Mouse (Mus musculus) hindbrain, embryonic 11.5 days (tissue): ENCODE data around the gene Atat1. TPM values are rescaled to one million over a fixed set of nuclear protein-coding genes. Genes with fewer than 3 reads are reported as not detected.

ENCODE experiments used
- ATAC-seq: fragments of 200-750 bp; cut with Nextera tagmentation; 2 replicates; pipeline ENCODE4 v1.8.0; 2017; ENCODE audit warnings: mild to moderate bottlenecking, moderate TSS enrichment, moderate library complexity; ENCODE audit not compliant: low FRiP score
- DNase-seq: peaks from one replicate; pipeline ENCODE4 v3.0.0-alpha.2; 2015; ENCODE audit warnings: low spot score
- H3K27ac ChIP-seq: fragments of 300-500 bp; sonication (generic); 2 replicates; pipeline ENCODE4 v1.5.1; 2014; ENCODE audit warnings: mild to moderate bottlenecking, low read depth, low read length
- H3K27me3 ChIP-seq: fragments of 300-500 bp; sonication (generic); 2 replicates; pipeline ENCODE4 v1.6.1; 2014; ENCODE audit warnings: mild to moderate bottlenecking, low read length, moderate library complexity, mixed read lengths; ENCODE audit not compliant: control insufficient read depth, insufficient read depth
- H3K36me3 ChIP-seq: fragments of 300-500 bp; sonication (generic); 2 replicates; pipeline ENCODE4 v1.6.1; 2014; ENCODE audit warnings: mild to moderate bottlenecking, low read length, moderate library complexity, mixed read lengths; ENCODE audit not compliant: control insufficient read depth, insufficient read depth
- H3K4me1 ChIP-seq: fragments of 300-500 bp; sonication (generic); replicated peaks from 2 replicates; pipeline ENCODE4 v1.6.1; 2014; ENCODE audit warnings: low read length, mixed read lengths; ENCODE audit not compliant: control insufficient read depth, insufficient read depth
- H3K4me2 ChIP-seq: fragments of 300-500 bp; sonication (generic); replicated peaks from 2 replicates; pipeline ENCODE4 v1.6.1; 2014; ENCODE audit warnings: mild to moderate bottlenecking, low read depth, low read length
- H3K4me3 ChIP-seq: fragments of 300-500 bp; sonication (generic); 2 replicates; pipeline ENCODE4 v1.5.1; 2014; ENCODE audit warnings: low read depth, low read length
- H3K9ac ChIP-seq: fragments of 300-500 bp; sonication (generic); 2 replicates; pipeline ENCODE4 v1.6.1; 2014; ENCODE audit warnings: low read depth, low read length
- H3K9me3 ChIP-seq: fragments of 300-500 bp; sonication (generic); 2 replicates; pipeline ENCODE4 v1.6.1; 2016; ENCODE audit warnings: low read length; ENCODE audit not compliant: control insufficient read depth
- WGBS: fragments of 180-500 bp; shearing (Covaris S2); extraction: QIAGEN DNeasy Blood & Tissue Kit; methylation state at CpG from one replicate; pipeline ENCODE4 v1.1.7; 2014; 5-methylcytosine and 5-hydroxymethylcytosine counted together
- polyA plus RNA-seq: library from polyadenylated mRNA; unstranded; fragments of >200 nt; fragmentation: Nextera tagmentation; extraction: Ambion mirVana; gene quantifications from 2 replicates; pipeline ENCODE4 v1.2.1, GENCODE M21; 2014

Atat1 gene
- polyA plus RNA-seq, 1 experiment from 2014 or later: 243 TPM

DNA sequence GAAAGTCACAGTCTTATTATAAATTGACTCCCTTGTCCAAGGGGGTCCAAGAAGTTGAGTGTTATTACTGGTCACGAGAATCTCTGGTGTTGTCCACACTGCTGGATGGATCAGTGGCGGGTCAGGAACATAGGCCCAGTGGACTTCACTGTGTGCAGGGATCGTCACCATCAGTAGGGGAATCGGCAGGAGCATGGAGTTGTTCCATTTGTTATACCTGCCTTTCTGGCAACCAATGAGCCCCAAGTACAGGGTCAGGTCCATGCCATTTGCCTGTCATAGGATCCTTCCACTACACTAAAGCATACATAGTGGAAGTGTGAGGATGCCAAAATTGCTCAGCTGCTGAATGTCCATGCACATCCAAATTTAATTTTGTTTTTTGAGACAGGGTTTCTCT lies 22.7 kb upstream of the Atat1 start:
- Histone ChIP-seq H3K36me3 (peaks cover 17% of the 10 kb centered on the region), H3K27ac (no peak overlapping the region), H3K4me2 (no peak overlapping the region), H3K4me1 (no peaks in the 10 kb centered on the region), H3K4me3 (no peak overlapping the region), H3K9me3 (no peaks in the 10 kb centered on the region), H3K27me3 (no peaks in the 10 kb centered on the region), H3K9ac (no peak overlapping the region)
- 92% methylated on average over 4 of the region's 4 CpGs for WGBS
- DNase-seq (no peak), ATAC-seq (no peak)

DNA sequence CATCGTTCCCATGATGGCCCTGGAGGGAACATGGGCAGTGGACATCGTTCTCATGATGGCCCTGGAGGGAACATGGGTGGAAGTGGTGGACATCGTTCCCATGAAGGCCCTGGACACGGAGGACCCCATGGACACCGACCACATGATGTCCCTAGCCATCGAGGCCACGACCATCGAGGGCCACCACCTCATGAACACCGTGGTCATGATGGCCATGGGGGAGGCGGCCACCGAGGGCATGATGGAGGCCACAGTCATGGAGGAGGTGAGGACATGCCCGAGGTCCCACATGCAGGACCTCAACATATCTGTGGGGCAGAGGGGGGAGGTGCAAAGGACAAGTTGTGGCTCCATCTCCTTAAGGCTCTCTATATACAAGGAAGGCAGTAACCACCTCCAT lies 20.8 kb upstream of the Atat1 start:
- H3K4me2 ChIP-seq: no peak overlapping the region
- ATAC-seq: no peak
- 95% methylated on average over 12 of the region's 12 CpGs for WGBS

DNA sequence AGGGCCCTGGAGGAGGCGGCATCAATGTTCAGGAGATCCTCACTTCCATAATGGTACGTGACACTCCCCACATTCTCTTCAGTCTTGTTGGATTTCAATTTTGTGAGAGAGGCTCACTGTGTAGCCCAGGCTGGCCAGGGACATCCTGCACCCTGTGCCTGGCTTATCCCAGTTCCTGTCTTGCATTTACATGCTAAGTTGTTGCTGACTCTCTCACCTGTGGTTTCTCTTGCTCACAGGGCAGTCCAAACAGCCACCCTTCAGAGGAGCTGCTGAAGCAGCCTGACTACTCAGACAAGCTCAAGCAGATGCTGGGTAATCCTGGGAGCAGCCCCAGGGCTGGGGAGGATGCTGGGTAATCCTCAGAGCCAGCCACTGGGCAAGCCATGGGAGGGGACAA lies 19.7 kb upstream of the Atat1 start:
- H3K27ac ChIP-seq: no peak overlapping the region
- no peaks in the 10 kb centered on the region for H3K9me3 ChIP-seq
- H3K36me3 ChIP-seq: peaks cover 27% of the 10 kb centered on the region

More for the DNA sequence above, 20.8 kb upstream of the Atat1 start:
- Histone ChIP-seq H3K27me3 (no peaks in the 10 kb centered on the region), H3K4me3 (no peak overlapping the region), H3K36me3 (peaks cover 23% of the 10 kb centered on the region), H3K9me3 (no peaks in the 10 kb centered on the region), H3K4me1 (no peaks in the 10 kb centered on the region), H3K9ac (no peak overlapping the region), H3K27ac (no peak overlapping the region)
- DNase-seq: no peak

DNA sequence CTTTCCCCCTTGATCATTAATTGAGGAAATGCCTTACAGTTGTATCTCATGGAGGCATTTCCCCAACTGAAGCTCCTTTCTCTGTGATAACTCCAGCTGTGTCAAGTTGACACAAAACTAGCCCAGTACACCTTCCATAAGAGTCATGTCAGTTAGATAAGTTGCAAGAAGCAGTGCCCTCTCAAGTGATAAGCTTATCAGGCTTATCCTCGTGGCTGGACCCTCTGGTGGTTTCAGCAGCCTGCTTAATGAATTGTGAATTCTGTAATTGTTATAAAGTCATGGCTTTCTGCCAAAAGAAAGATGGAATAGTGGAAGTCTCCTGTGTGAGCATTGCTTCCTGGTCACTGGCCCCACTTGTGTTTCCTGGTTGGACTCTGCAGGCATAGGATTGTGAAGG lies 17.6 kb upstream of the Atat1 start:
- peaks cover 27% of the 10 kb centered on the region for H3K36me3 ChIP-seq
- no peak for ATAC-seq
- no peak overlapping the region for H3K4me3 ChIP-seq

More for the DNA sequence above, 19.7 kb upstream of the Atat1 start:
- Histone ChIP-seq H3K9ac (no peak overlapping the region), H3K4me1 (no peaks in the 10 kb centered on the region), H3K4me3 (no peak overlapping the region), H3K4me2 (no peak overlapping the region), H3K27me3 (no peaks in the 10 kb centered on the region)
- DNase-seq (no peak), ATAC-seq (no peak)
- WGBS: 91% methylated on average over 2 of the region's 2 CpGs

DNA sequence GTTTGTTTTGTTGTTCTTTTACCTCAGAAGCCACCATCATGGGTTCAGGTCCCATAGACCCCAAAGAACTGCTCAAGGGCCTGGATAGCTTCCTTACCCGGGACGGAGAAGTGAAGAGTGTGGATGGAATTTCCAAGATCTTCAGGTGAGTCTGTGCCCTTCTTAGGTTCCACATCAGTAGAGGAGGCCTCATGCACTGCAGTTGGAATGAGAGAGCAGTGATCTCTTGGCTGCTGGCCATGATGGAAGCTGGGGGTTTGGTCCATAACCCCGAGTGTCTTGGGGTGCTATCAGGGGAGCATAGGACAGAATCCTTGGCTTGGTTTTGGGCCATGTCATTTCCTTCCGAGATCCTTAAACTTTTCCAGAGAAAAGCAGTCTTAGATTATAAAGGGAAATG lies 13.4 kb upstream of the Atat1 start:
- Histone ChIP-seq H3K4me1 (peaks cover 4% of the 10 kb centered on the region), H3K9me3 (no peaks in the 10 kb centered on the region), H3K36me3 (peaks cover 16% of the 10 kb centered on the region), H3K4me3 (no peak overlapping the region), H3K27me3 (no peaks in the 10 kb centered on the region), H3K27ac (no peak overlapping the region), H3K4me2 (no peak overlapping the region), H3K9ac (no peak overlapping the region)
- ATAC-seq (no peak), DNase-seq (no peak)
- 93% methylated on average over 4 of the region's 4 CpGs for WGBS

More for the DNA sequence above, 17.6 kb upstream of the Atat1 start:
- Histone ChIP-seq H3K9ac (no peak overlapping the region), H3K27ac (no peak overlapping the region), H3K4me1 (no peaks in the 10 kb centered on the region), H3K4me2 (no peak overlapping the region), H3K27me3 (no peaks in the 10 kb centered on the region), H3K9me3 (no peaks in the 10 kb centered on the region)
- no peak for DNase-seq
- 87% methylated on average over 1 of the region's 1 CpGs for WGBS

DNA sequence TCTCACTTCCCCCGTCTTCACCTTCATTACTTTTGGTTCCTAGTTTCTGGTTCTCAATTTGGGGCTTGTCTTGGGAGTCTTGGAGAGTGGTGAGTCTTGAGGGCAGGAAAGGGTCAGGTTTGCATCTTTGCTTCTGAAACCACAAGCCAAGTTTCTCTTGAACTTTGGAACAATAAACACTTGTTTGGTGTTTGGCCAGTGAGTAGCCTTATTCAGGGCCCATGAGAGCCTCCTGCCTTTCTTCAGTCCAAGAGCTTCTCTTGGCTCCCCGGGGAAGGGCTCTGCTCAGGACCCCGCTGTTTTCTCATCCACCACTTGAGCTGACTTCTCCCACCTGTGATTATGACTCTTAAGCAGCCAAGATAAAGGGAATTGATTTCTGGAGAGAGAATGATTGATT lies 12.7 kb upstream of the Atat1 start:
- no peak overlapping the region for H3K4me3 ChIP-seq
- DNase-seq: no peak
- peaks cover 10% of the 10 kb centered on the region for H3K36me3 ChIP-seq
- H3K27ac ChIP-seq: no peak overlapping the region
- no peaks in the 10 kb centered on the region for H3K27me3 ChIP-seq
- WGBS: 90% methylated on average over 3 of the region's 3 CpGs
- ATAC-seq: no peak
- no peak overlapping the region for H3K9ac ChIP-seq
- H3K4me2 ChIP-seq: no peak overlapping the region
- H3K4me1 ChIP-seq: peaks cover 4% of the 10 kb centered on the region
- no peaks in the 10 kb centered on the region for H3K9me3 ChIP-seq

DNA sequence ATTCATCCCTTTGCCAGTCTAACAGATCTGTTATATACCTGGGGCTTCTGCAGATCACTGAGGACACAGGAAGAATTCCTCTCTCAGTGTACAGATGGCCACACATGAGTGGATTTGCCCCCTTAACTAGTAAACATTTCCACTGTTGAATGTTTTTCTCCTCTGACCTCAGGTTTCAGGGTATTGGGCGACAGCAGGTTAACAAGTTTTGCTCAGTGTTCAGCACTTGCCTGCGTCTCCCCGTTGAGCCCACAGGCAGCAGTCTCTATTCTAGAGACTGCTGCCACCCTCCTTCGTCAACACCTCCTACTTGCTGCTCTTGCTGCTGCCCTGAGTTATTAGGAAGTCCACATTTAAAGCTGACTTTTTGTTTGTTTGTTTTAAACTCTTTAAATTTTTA lies 11.8 kb upstream of the Atat1 start:
- H3K4me3 ChIP-seq: no peak overlapping the region
- no peak for ATAC-seq
- no peaks in the 10 kb centered on the region for H3K9me3 ChIP-seq
- no peaks in the 10 kb centered on the region for H3K27me3 ChIP-seq
- 89% methylated on average over 4 of the region's 4 CpGs for WGBS
- peaks cover 10% of the 10 kb centered on the region for H3K36me3 ChIP-seq
- no peak overlapping the region for H3K27ac ChIP-seq
- H3K4me2 ChIP-seq: no peak overlapping the region
- DNase-seq: no peak
- peaks cover 4% of the 10 kb centered on the region for H3K4me1 ChIP-seq
- no peak overlapping the region for H3K9ac ChIP-seq

DNA sequence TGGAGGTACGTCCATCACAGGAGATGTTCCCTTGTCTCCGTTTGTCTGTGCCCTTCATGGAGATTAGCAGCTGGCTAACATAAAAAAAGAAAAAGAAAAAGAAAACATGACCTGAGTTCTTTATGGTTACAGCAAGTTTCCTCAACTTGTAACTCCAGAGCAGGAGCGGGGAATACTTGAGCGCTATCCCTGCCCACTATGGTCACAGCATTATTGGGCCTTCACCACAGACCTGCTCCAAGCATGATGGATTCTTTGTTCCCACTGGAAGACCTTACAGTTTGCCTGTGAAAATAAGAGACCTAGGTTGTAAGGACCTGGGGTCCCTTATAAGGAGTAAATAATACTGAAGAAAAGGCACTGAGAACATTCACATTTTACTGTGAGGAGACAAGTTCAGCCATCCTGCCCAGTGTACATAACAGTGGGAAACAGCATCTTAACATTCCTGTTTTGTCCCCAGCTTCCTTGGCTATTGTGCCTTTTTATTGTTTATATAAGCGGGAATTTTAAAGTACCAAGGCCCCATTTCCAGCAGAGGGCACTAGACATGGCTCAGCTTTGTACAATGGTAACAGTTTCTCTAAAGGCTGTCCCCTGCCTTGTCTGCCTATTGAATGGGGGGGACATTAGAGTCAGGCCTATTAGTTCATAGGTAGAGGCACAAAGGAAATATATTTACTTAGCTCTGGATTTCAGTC lies 11.1 kb upstream of the Atat1 start:
- H3K27ac ChIP-seq: peak overlapping the region; percentile 94
- peak; percentile 74 for DNase-seq
- ATAC-seq: no peak
- H3K36me3 ChIP-seq: peaks cover 4% of the 10 kb centered on the region
- H3K4me3 ChIP-seq: 0 out of 2 replicates have a peak overlapping the region, but pooled peaks have one; percentile 6
- H3K27me3 ChIP-seq: no peaks in the 10 kb centered on the region
- no peak overlapping the region for H3K4me2 ChIP-seq
- no peak overlapping the region for H3K9ac ChIP-seq
- peaks cover 4% of the 10 kb centered on the region for H3K4me1 ChIP-seq
- WGBS: 80% methylated on average over 5 of the region's 5 CpGs
- no peaks in the 10 kb centered on the region for H3K9me3 ChIP-seq

DNA sequence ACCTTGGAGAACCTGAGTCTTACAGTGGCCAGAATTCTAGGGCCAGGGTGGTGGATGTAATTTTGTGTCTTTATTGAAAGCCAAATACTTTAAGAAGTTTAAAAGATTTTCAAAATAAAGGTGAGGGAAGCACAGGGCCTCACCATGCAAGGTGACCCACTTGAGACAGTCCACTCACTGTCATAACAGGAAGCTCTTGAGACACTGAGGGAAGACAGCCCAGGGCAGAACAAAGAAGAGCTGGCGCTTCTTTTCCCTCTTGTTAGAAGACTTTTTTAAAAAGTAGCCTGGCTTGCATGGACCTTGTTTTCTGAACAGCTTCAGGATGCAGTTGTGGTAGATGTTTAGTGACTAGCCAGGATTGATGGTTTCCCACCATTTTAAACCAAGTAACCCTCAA lies 10.5 kb upstream of the Atat1 start:
- no peaks in the 10 kb centered on the region for H3K9me3 ChIP-seq
- ATAC-seq: no peak
- WGBS: 89% methylated on average over 1 of the region's 1 CpGs
- H3K9ac ChIP-seq: no peak overlapping the region; the same call in 1 of the 2 replicates
- peak overlapping the region; percentile 55; the same call in 1 of the 2 replicates for H3K4me2 ChIP-seq
- 0 out of 2 replicates have a peak, but pooled peaks cover 4% of the 10 kb centered on the region for H3K36me3 ChIP-seq
- H3K4me3 ChIP-seq: no peak overlapping the region
- DNase-seq: no peak
- no peaks in the 10 kb centered on the region for H3K27me3 ChIP-seq
- H3K4me1 ChIP-seq: peaks cover 4% of the 10 kb centered on the region
- H3K27ac ChIP-seq: peak overlapping the region; percentile 94
